Mouse (Mus musculus): ENCODE measurements around the gene Asphd1. TPM values are rescaled to one million over a fixed set of nuclear protein-coding genes. Genes with fewer than 3 reads are reported as not detected.

Gene Asphd1
- polyA plus RNA-seq (2017; shearing (Covaris generic)): not detected

DNA sequence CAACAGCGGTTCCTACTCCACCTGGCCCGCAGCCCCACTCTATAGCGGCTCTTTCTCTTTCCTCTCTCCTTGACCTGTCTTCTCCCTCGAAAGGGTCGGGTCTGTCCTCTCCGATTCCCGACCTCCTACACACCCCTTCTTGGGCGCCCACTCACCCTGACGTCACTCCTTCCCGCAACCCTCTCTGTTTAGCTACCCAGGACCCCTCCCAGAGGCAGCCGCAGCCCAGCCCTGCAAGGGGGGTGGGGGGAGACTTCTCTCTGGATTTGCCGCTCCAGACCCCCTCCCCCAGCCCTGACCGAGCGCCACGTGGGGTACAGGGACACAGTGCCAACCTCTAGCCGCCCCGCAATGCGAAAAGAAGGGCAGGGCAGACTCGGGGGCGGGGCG, at the start of gene Asphd1:
Asphd1 (minus strand) TSS at position 180 of the 390 bp plus-strand sequence.

DNA sequence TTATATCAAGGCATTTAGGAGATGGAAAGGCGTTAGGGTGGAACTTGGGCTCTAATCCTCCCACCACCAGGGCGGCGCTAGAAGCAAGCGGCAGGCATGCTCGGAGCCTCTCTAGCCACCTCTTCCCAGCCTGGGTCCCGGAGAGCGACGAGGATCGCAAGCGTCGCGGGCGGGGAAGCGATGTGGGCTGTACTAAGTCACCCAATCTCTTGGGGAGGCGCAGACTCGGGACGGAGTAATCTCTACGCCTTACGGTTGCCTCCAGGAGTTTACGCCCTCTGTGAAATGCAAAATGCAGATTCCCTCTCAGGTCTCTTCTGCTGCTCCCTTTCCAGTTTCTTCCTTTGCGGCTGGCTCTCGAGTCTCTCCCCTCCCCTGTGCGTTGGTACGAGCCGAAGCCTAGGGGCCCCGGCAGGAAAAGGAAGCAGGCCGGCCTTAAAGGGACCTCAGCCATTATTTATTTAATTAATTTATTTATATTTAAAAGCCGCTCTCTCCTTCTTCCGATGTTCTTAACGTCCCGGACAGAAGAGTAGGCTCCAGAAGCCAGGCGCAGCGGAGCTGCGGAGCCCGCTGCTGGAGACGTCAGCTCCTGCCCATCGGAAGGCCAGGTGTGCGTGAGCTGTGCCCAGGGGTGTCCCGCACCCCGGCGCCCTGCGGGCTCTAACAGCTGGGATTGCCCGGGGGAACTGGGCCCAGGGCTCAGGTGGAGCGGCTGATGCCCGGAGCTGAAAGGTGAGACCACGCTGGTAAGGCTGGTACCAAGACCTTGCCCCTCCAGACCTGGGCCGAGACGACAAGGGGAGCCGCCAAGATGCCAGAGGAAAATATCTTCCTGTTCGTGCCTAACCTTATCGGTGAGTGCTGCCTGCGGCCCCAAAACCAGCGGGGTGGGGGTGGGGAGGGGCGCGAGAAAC, 26.8 kb upstream of the Asphd1 start, which contains the start of gene Cdiptos:
Cdiptos (minus strand) TSS at position 149 of the 917 bp plus-strand sequence.

GRCm38 (mm10) chr7:126975893-126975949, 26.3 kb upstream of the Asphd1 start, which contains the start of gene Cdipt:
Gene Cdipt, plus strand, starts transcription at chr7:126975914.

GRCm38 (mm10) chr7:126949793-126950646, 638 bp upstream of the Asphd1 start, which contains the start of gene Sez6l2:
Gene Sez6l2, plus strand, starts transcription at chr7:126950563.

DNA sequence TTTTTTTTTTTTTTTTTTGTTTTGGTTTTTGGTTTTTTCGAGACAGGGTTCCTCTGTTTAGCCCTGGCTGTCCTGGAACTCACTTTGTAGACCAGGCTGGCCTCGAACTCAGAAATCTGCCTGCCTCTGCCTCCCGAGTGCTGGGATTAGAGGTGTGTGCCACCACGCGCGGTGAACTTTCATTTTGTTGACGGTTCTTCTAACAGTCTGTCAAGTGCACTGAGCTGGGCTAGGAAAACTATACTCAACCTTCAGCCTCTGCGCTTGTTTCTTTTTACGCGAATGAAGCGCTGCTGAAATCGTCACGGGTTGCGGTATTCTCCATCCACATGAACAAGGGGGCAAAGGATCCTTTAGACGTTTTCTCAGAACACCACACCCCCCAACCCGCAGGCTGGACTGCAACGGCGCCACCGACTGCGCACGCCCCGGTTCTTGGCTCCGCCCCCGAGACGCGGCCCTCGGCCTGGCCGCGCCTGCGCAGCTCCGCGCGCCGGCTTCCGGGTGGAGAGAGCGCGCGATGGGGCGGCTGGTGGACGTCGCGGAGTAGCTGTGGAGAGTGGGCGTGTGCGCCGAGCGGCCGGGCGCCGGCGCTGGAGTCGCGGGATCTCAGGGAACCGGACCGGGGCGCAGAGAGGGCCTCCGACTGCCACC, 20.9 kb downstream of the Asphd1 start, which contains the start of gene Kctd13:
Kctd13 (plus strand) TSS at position 496 of the 654 bp plus-strand sequence.

DNA sequence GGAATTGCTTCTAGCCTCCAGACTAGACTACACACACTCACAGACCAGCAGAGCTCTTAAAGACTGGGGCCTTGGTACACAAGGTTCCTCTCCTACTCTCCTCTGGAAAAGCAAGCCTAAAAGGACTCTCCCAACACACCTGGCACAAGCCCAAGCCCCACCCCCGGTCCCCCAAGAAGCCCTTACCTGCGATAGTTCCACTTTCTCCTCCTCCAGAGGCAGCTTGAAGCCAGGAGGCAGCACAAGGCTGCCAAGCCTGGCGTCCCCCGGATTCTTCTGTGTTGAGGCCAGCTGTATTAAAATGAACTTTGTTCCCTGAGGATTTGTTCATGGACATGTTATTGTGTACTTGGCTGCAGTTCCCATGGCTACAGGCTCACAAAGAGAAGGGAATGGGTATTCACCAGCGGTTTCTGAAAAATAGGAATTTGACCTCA, 26.7 kb downstream of the Asphd1 start, which contains the start of gene Tmem219:
Tmem219 (minus strand) TSS at position 294 of the 437 bp plus-strand sequence.

Other genes starting within 250 kb of the Asphd1 start
- 1,641 TPM for gene Coro1a, start 241.8 kb downstream of the Asphd1 start, polyA plus RNA-seq (2017; shearing (Covaris generic))
- 20.2 TPM for gene Mapk3, start 190.0 kb downstream of the Asphd1 start, polyA plus RNA-seq (2017; shearing (Covaris generic))
- gene Gdpd3, start 183.2 kb downstream of the Asphd1 start, polyA plus RNA-seq (2017; shearing (Covaris generic)): not detected
- gene Ypel3, start 172.6 kb downstream of the Asphd1 start, polyA plus RNA-seq (2017; shearing (Covaris generic)): 370 TPM
- gene Tbx6, start 168.1 kb downstream of the Asphd1 start, polyA plus RNA-seq (2017; shearing (Covaris generic)): 2.2 TPM
- gene Ppp4c, start 157.1 kb downstream of the Asphd1 start, polyA plus RNA-seq (2017; shearing (Covaris generic)): 384 TPM
- not detected for gene Fam57b, start 151.9 kb downstream of the Asphd1 start, polyA plus RNA-seq (2017; shearing (Covaris generic))
- not detected for gene 4930451I11Rik, start 117.9 kb downstream of the Asphd1 start, polyA plus RNA-seq (2017; shearing (Covaris generic))
- not detected for gene Doc2a, start 102.2 kb downstream of the Asphd1 start, polyA plus RNA-seq (2017; shearing (Covaris generic))
- 8.3 TPM for gene Hirip3, start 87.6 kb downstream of the Asphd1 start, polyA plus RNA-seq (2017; shearing (Covaris generic))
- 51.8 TPM for gene Ino80e, start 87.2 kb downstream of the Asphd1 start, polyA plus RNA-seq (2017; shearing (Covaris generic))
- 35.6 TPM for gene Taok2, start 64.9 kb downstream of the Asphd1 start, polyA plus RNA-seq (2017; shearing (Covaris generic))
- 28.4 TPM for gene Tmem219, start 26.7 kb downstream of the Asphd1 start, polyA plus RNA-seq (2017; shearing (Covaris generic))
- gene Kctd13, start 20.7 kb downstream of the Asphd1 start, polyA plus RNA-seq (2017; shearing (Covaris generic)): 41.2 TPM
- gene Sez6l2, start 981 bp upstream of the Asphd1 start, polyA plus RNA-seq (2017; shearing (Covaris generic)): 0.82 TPM
- 115 TPM for gene Cdipt, start 26.3 kb upstream of the Asphd1 start, polyA plus RNA-seq (2017; shearing (Covaris generic))
- gene Cdiptos, start 26.5 kb upstream of the Asphd1 start, polyA plus RNA-seq (2017; shearing (Covaris generic)): 0.45 TPM
- gene Mvp, start 65.0 kb upstream of the Asphd1 start, polyA plus RNA-seq (2017; shearing (Covaris generic)): 61.2 TPM
- gene Pagr1b, start 66.9 kb upstream of the Asphd1 start, polyA plus RNA-seq (2017; shearing (Covaris generic)): not detected
- 19.7 TPM for gene Pagr1a, start 67.8 kb upstream of the Asphd1 start, polyA plus RNA-seq (2017; shearing (Covaris generic))
- 57.3 TPM for gene Gm42742, start 71.5 kb upstream of the Asphd1 start, polyA plus RNA-seq (2017; shearing (Covaris generic))
- gene Prrt2, start 71.6 kb upstream of the Asphd1 start, polyA plus RNA-seq (2017; shearing (Covaris generic)): 13.1 TPM
- gene Maz, start 77.5 kb upstream of the Asphd1 start, polyA plus RNA-seq (2017; shearing (Covaris generic)): 95.1 TPM
- gene Kif22, start 92.9 kb upstream of the Asphd1 start, polyA plus RNA-seq (2017; shearing (Covaris generic)): 2.9 TPM
- not detected for gene Zg16, start 137.7 kb upstream of the Asphd1 start, polyA plus RNA-seq (2017; shearing (Covaris generic))
- gene AI467606, start 141.8 kb upstream of the Asphd1 start, polyA plus RNA-seq (2017; shearing (Covaris generic)): 66.8 TPM
- 9.2 TPM for gene Qprt, start 172.6 kb upstream of the Asphd1 start, polyA plus RNA-seq (2017; shearing (Covaris generic))
- 49.7 TPM for gene Spn, start 188.2 kb upstream of the Asphd1 start, polyA plus RNA-seq (2017; shearing (Covaris generic))
- gene Cd2bp2, start 246.5 kb upstream of the Asphd1 start, polyA plus RNA-seq (2017; shearing (Covaris generic)): 55.9 TPM